Mouse (Mus musculus) bone marrow macrophage, adult 2 months (primary cell): ENCODE measurements around the gene Morn4.

Experiments
- CTCF ChIP-seq: IDR thresholded peaks from 2 replicates; pipeline ENCODE4 v1.5.1; 2012; ENCODE audit warnings: low read depth, mild to moderate bottlenecking, low read length, moderate library complexity
- POLR2A ChIP-seq: IDR thresholded peaks from 2 replicates; pipeline ENCODE4 v1.6.1; 2012; ENCODE audit warnings: mild to moderate bottlenecking, low read depth, low read length, borderline replicate concordance

DNA sequence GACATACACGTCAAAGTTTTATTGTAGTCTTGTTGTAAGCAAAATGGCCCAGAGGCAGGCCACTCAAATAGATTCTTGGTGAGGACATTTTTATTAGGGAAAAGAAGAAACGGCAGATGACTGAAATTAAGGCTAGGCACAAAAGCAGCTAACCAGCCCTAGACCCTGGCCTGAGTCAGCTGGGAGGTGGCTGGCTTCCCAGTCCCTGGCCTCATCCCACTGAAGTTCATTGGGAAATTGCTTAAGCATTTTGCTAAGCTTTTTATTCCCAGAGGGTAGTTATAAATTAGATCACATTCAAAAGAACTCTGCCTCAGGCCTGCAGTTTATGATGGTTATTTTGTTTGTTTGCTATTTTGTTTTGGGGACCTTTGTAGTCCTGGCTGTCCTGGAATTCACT is 30.3 kb downstream of the Morn4 start:
- TF ChIP-seq CTCF (no peak), POLR2A (no peak)
